Mouse (Mus musculus): ENCODE results near the gene Pgap3.

DNA sequence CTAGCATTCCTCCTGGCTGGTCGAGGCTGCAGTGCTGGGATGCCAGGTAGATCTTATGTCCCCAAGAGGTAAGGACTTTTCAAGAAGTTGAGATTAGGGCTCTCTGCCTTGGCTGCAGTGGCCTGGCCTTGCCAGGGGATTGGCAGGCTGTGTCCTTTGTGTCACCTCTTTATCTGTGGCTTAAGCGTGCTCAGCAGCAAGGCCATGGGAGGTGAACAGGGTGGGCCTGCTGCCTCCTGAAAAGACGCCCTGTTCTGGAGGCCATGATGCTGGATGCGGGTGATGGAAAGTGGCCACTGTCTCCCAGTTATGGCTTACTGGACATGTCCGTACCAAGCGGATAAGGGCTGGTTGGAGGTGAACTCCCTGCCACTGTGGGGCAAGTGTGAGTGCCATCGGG is 20.9 kb downstream of the Pgap3 start:
- no peak for TF ChIP-seq GATA1 (IDR thresholded peaks at IDR 0.05; ENCODE audit: low read length)
- TF ChIP-seq TAL1 (IDR thresholded peaks at IDR 0.05; ENCODE audit: low read length) = no peak

Data from erythroblast, embryonic 14.5 days (primary cell).